Mouse (Mus musculus) erythroblast, embryonic 14.5 days (primary cell): Measurements from ENCODE around the gene Vmn1r211. TPM values are rescaled to one million over a fixed set of nuclear protein-coding genes. Genes with fewer than 3 reads are reported as not detected.
"Not testable (repeated sequence)": the region's sequence is repeated elsewhere in the genome, so short reads cannot be mapped to it uniquely, and the experiment has no call there.

Experiments
- H3K27me3 ChIP-seq: 2 replicates; pipeline ENCODE4 v1.6.1; 2012; ENCODE audit warnings: inconsistent platforms; ENCODE audit not compliant: control insufficient read depth
- H3K36me3 ChIP-seq: 2 replicates; pipeline ENCODE4 v1.6.1; 2012; ENCODE audit warnings: mild to moderate bottlenecking, inconsistent platforms; ENCODE audit not compliant: control insufficient read depth
- H3K4me1 ChIP-seq: 2 replicates; pipeline ENCODE4 v1.6.1; 2012; ENCODE audit warnings: inconsistent platforms; ENCODE audit not compliant: control insufficient read depth
- H3K4me3 ChIP-seq: replicated peaks from 2 replicates; pipeline ENCODE3; 2012; ENCODE audit warnings: moderate library complexity, mild to moderate bottlenecking, inconsistent platforms
- H3K9me3 ChIP-seq: 2 replicates; pipeline ENCODE4 v1.6.1; 2012; ENCODE audit warnings: low read length, inconsistent platforms, mixed read lengths; ENCODE audit not compliant: control insufficient read depth
- GATA1 ChIP-seq: IDR thresholded peaks from 2 replicates; pipeline ENCODE4 v1.6.1; 2012; ENCODE audit warnings: low read length, inconsistent platforms, mixed read lengths
- TAL1 ChIP-seq: IDR thresholded peaks from 3 replicates; pipeline ENCODE4 v1.6.1; 2012; ENCODE audit warnings: low read length, inconsistent platforms, mixed read lengths
- polyA plus RNA-seq: library from polyadenylated mRNA; stranded (reverse); fragments of >175 nt; gene quantifications from 2 replicates; pipeline ENCODE4 v1.2.3, GENCODE M21; 2012

Gene Vmn1r211
- polyA plus RNA-seq, result 0.01 TPM in 1 of 2 replicates, not detected in the other

- no peaks in the 10 kb centered on the region for H3K4me1 ChIP-seq
- no peaks in the 10 kb centered on the region for H3K27me3 ChIP-seq
- H3K9me3 ChIP-seq, result no peaks in the 10 kb centered on the region; the same call in 1 of the 2 replicates
- no peak for TF ChIP-seq GATA1
- TF ChIP-seq TAL1, result no peak
- no peaks in the 10 kb centered on the region for H3K36me3 ChIP-seq
- no peak within 1 kb of the TSS for H3K4me3 ChIP-seq
These were observed at the start of gene Vmn1r211 for GRCm38 (mm10) chr13:22857461-22857860. Vmn1r211 (minus strand) TSS chr13:22857561.

- Histone ChIP-seq H3K36me3 (no peaks in the 10 kb centered on the region), H3K4me1 (no peaks in the 10 kb centered on the region), H3K4me3 (no peak within 1 kb of the TSS), H3K27me3 (no peaks in the 10 kb centered on the region), H3K9me3 (no peaks in the 10 kb centered on the region)
- no peak for TF ChIP-seq GATA1
- TF ChIP-seq TAL1, result no peak
These were observed 26.7 kb upstream of the Vmn1r211 start, which contains the start of gene Vmn1r212 for GRCm38 (mm10) chr13:22884105-22884504. Vmn1r212 (minus strand) TSS chr13:22884205.

- TF ChIP-seq GATA1 (no peak), TAL1 (no peak)
- no peaks in the 10 kb centered on the region for H3K4me1 ChIP-seq
These were observed 21.9 kb upstream of the Vmn1r211 start for GRCm38 (mm10) chr13:22879257-22879656.

DNA sequence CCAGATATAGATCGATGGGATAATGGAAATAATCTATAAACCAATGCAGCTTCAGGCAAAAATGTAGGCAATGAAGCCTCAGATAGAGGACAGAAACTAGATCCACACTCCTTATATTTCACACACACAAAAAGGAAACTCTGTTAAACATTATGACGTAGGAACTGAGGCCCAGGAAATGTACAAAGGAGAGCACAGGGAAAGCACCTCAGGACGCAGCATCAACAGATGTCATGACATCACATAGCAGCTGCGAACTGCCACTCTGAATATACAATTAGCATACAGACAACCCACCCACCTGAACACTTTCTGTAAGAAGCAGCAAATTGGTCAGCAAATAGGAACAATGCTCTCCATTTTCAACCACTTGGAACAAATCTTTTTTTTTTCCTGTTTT, 2.6 kb downstream of the Vmn1r211 start:
- H3K9me3 ChIP-seq, result no peaks in the 10 kb centered on the region
- H3K27me3 ChIP-seq, result no peaks in the 10 kb centered on the region
- H3K4me1 ChIP-seq, result no peaks in the 10 kb centered on the region
- H3K36me3 ChIP-seq, result no peaks in the 10 kb centered on the region
- TF ChIP-seq GATA1, result no peak
- H3K4me3 ChIP-seq, result no peak overlapping the region

More at GRCm38 (mm10) chr13:22879257-22879656, 21.9 kb upstream of the Vmn1r211 start:
- peaks cover 7% of the 10 kb centered on the region for H3K9me3 ChIP-seq
- no peak overlapping the region for H3K4me3 ChIP-seq
- no peaks in the 10 kb centered on the region for H3K36me3 ChIP-seq
- H3K27me3 ChIP-seq, result no peaks in the 10 kb centered on the region

- no peaks in the 10 kb centered on the region for H3K9me3 ChIP-seq
- H3K27me3 ChIP-seq, result no peaks in the 10 kb centered on the region
- no peak overlapping the region for H3K4me3 ChIP-seq
- no peaks in the 10 kb centered on the region for H3K36me3 ChIP-seq
- TF ChIP-seq GATA1, result no peak
- TF ChIP-seq TAL1, result no peak
- no peaks in the 10 kb centered on the region for H3K4me1 ChIP-seq
These were observed 10.6 kb downstream of the Vmn1r211 start for GRCm38 (mm10) chr13:22846798-22847197.

DNA sequence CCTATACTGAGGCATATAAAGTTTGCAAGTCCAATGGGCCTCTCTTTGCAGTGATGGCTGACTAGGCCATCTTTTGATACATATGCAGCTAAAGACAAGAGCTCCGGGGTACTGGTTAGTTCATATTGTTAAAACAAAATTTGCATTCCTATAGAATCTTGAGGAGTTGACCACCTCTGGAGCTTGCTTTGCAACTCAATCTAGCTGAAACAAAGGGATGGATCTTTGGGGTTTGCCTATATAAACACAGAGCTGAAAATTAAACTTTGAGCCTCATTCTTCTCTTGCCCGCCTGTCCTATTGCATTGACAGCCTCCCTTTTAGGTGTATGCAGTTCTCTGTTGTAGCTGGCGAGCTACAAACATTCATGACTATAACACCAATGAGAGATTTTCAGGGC, 13.1 kb downstream of the Vmn1r211 start:
- H3K4me3 ChIP-seq, H3K27me3 ChIP-seq, H3K36me3 ChIP-seq, H3K9me3 ChIP-seq, H3K4me1 ChIP-seq: not testable (repeated sequence)

DNA sequence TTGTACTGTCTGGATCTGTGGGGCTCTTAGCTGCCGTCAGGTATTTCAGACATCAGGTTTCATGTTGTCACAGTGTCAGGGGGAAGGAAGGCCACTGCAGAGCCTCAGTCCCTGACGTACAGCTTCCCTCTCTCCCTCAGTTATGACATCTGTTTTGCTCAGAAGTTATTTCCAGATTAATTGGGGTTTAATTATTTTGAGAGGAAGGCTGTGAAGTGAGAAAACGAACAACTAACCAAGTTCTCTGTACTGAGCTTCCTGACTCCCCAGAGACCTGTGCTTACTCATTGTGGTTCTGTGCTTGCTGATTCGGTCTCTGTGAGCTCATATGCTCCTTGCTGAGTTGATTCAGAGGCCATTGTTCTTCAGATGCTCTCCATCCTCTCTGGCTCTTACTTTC, 26.1 kb downstream of the Vmn1r211 start, which contains the start of gene Vmn1r210:
Vmn1r210 (minus strand) TSS at position 101 of the 400 bp plus-strand sequence.
- TF ChIP-seq TAL1 (no peak), GATA1 (no peak)
- Histone ChIP-seq H3K36me3 (no peaks in the 10 kb centered on the region), H3K4me3 (no peak within 1 kb of the TSS), H3K27me3 (no peaks in the 10 kb centered on the region), H3K4me1 (no peaks in the 10 kb centered on the region), H3K9me3 (no peaks in the 10 kb centered on the region)

- not testable (repeated sequence) for H3K9me3 ChIP-seq, H3K36me3 ChIP-seq, H3K27me3 ChIP-seq, H3K4me1 ChIP-seq, H3K4me3 ChIP-seq
These were observed 28.0 kb downstream of the Vmn1r211 start for GRCm38 (mm10) chr13:22829395-22829794.

DNA sequence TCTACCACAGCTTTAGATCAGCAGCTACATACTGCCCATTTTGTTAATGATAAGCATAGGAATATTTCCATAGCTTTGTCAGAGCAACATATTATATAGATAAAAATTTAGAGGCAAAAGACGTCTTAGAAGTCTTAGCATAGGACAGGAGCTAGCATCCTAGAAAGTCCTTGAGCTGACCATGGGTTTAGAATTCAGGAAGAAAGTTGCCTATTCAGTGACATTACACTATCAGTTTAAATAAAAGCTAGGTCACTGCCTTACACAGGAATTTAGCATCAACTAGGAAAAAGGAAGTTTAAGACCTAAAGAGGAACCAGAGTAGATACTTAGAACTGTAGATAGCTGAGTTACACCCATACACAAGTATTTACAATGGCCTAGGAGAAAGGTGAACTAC, 35.8 kb downstream of the Vmn1r211 start:
- H3K4me3 ChIP-seq, H3K36me3 ChIP-seq, H3K9me3 ChIP-seq, H3K27me3 ChIP-seq, H3K4me1 ChIP-seq: not testable (repeated sequence)

- not testable (repeated sequence) for H3K9me3 ChIP-seq, H3K4me1 ChIP-seq, H3K27me3 ChIP-seq, H3K36me3 ChIP-seq, H3K4me3 ChIP-seq
These were observed 47.8 kb downstream of the Vmn1r211 start, which contains the start of gene Vmn1r209 for GRCm38 (mm10) chr13:22809582-22809981. Vmn1r209 (minus strand) TSS chr13:22809682.

Other genes starting within 250 kb of the Vmn1r211 start
- not detected in 2 replicates for gene Vmn1r206, start 233.3 kb downstream of the Vmn1r211 start, polyA plus RNA-seq
- gene Vmn1r207-ps, start 127.9 kb downstream of the Vmn1r211 start, polyA plus RNA-seq, result not detected in 2 replicates
- 0.01 TPM in 1 of 2 replicates, not detected in the other for gene Vmn1r208, start 80.2 kb downstream of the Vmn1r211 start, polyA plus RNA-seq
- gene Vmn1r209, start 47.9 kb downstream of the Vmn1r211 start, polyA plus RNA-seq, result not detected in 2 replicates
- not detected in 2 replicates for gene Vmn1r210, start 26.2 kb downstream of the Vmn1r211 start, polyA plus RNA-seq
- not detected in 2 replicates for gene Vmn1r212, start 26.6 kb upstream of the Vmn1r211 start, polyA plus RNA-seq
- not detected in 2 replicates for gene Vmn1r213, start 150.1 kb upstream of the Vmn1r211 start, polyA plus RNA-seq
- gene Vmn1r214, start 172.9 kb upstream of the Vmn1r211 start, polyA plus RNA-seq, result not detected in 2 replicates
- gene Vmn1r215, start 210.5 kb upstream of the Vmn1r211 start, polyA plus RNA-seq, result not detected in 2 replicates